Mouse (Mus musculus): ENCODE measurements around the gene Nav2. TPM values are rescaled to one million over a fixed set of nuclear protein-coding genes. Genes with fewer than 3 reads are reported as not detected.
A peak's percentile ranks its signal among the peaks of the same experiment; 100 is the strongest.

Nav2 gene
- polyA plus RNA-seq, 1 experiment from 2014 or later = 25.6 TPM

DNA sequence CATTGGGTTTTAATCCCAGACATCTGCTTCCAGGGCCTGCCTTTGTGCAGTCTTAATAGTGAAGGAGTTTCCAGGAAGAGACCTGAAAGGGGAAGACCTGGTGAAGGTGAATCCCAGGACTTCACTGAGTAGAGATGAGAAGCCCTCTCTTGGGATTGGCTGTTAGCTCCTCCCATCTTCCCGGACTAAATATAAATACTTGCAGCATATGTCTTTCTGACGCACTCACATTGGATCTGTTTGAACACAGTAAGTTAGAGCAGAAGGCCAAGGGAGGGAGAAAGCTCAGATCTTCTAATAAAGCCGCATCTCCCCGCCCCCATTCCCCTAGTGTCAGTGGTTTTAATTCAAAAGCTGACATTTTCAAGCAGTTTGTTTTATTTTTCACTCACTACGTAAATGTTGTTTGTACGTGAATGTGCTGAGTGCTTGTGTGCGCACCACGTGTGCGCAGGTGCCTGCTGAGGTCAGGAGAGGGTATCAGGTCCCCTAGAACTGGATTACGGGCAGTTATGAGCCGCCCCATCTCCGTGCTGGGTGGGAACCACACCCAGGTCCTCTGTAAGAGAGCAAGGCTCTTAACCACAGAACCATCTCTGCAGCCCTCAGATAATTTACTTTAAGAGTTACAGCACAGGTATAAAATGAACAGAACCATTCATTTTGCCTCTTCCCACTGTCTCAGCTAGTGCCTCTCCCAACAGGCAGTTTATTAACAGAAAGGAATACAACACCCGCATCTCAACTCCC, 365.6 kb downstream of the Nav2 start:
- no peak for DNase-seq (ENCODE audit: low spot score)
- no peak overlapping the region for H3K4me3 ChIP-seq
- peaks cover 12% of the 10 kb centered on the region for H3K27me3 ChIP-seq (ENCODE audit: insufficient read depth, poor library complexity, severe bottlenecking)
- WGBS = 89% methylated on average over 13 of the region's 13 CpGs
- peaks cover 13% of the 10 kb centered on the region for H3K4me1 ChIP-seq (replicated peaks)
- no peaks in the 10 kb centered on the region for H3K36me3 ChIP-seq
- no peak overlapping the region for H3K27ac ChIP-seq
- H3K9me3 ChIP-seq = no peaks in the 10 kb centered on the region

- DNase-seq (ENCODE audit: low spot score) = no peak
- no peaks in the 10 kb centered on the region for H3K9me3 ChIP-seq
- H3K27ac ChIP-seq = no peak overlapping the region
- 85% methylated on average over 8 of the region's 8 CpGs for WGBS
- peaks cover 13% of the 10 kb centered on the region for H3K4me1 ChIP-seq (replicated peaks)
- no peaks in the 10 kb centered on the region for H3K36me3 ChIP-seq
- H3K27me3 ChIP-seq (ENCODE audit: insufficient read depth, poor library complexity, severe bottlenecking) = peaks cover 12% of the 10 kb centered on the region
- no peak overlapping the region for H3K4me3 ChIP-seq
Observed at GRCm38 (mm10) chr7:49274676-49275075, 366.2 kb downstream of the Nav2 start.

- no peak overlapping the region for H3K4me3 ChIP-seq
- H3K27me3 ChIP-seq (ENCODE audit: insufficient read depth, poor library complexity, severe bottlenecking) = peaks cover 12% of the 10 kb centered on the region
- no peak for DNase-seq (ENCODE audit: low spot score)
- peaks cover 13% of the 10 kb centered on the region for H3K4me1 ChIP-seq (replicated peaks)
- peak overlapping the region; percentile 23; the same call in 1 of the 2 replicates for H3K27ac ChIP-seq
- 86% methylated on average over 8 of the region's 8 CpGs for WGBS
- H3K9me3 ChIP-seq = no peaks in the 10 kb centered on the region
- H3K36me3 ChIP-seq = no peaks in the 10 kb centered on the region
Observed at GRCm38 (mm10) chr7:49276163-49276562, 367.6 kb downstream of the Nav2 start.

- Histone ChIP-seq H3K9me3 (no peaks in the 10 kb centered on the region), H3K4me1 (replicated peaks) (peaks cover 9% of the 10 kb centered on the region), H3K4me3 (no peak overlapping the region), H3K36me3 (no peaks in the 10 kb centered on the region), H3K27ac (no peak overlapping the region), H3K27me3 (ENCODE audit: insufficient read depth, poor library complexity, severe bottlenecking) (peaks cover 8% of the 10 kb centered on the region)
- WGBS = 88% methylated on average over 4 of the region's 4 CpGs
- no peak for DNase-seq (ENCODE audit: low spot score)
Observed at GRCm38 (mm10) chr7:49277685-49278084, 369.2 kb downstream of the Nav2 start.

DNA sequence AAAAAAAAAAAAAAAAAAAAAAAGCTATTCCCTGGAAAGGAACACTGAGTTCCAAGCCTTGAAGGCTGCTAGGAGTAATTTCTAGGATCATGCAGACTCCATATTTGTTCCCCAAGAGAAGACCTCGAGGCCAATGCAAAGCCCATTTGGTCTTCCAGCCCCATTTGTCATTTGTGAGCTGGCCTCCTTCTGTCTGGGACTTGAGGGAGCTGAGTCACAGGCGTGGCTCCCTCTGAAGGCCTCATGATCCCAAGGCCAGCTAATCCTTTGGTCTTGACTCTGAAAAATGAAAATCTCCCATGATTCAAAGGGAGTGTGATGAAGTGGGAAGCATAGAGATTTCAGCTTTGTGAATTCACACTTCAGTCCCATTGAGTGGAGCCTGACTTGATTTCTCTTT, 370.0 kb downstream of the Nav2 start:
- H3K9me3 ChIP-seq = no peaks in the 10 kb centered on the region
- H3K27me3 ChIP-seq (ENCODE audit: insufficient read depth, poor library complexity, severe bottlenecking) = peaks cover 5% of the 10 kb centered on the region
- no peaks in the 10 kb centered on the region for H3K36me3 ChIP-seq
- 74% methylated on average over 2 of the region's 2 CpGs for WGBS
- DNase-seq (ENCODE audit: low spot score) = no peak
- no peak overlapping the region for H3K4me3 ChIP-seq
- H3K27ac ChIP-seq = no peak overlapping the region
- H3K4me1 ChIP-seq (replicated peaks) = peaks cover 4% of the 10 kb centered on the region; the same call in 1 of the 2 replicates

GRCm38 (mm10) chr7:49280427-49280826, 371.9 kb downstream of the Nav2 start:
- H3K9me3 ChIP-seq = no peaks in the 10 kb centered on the region
- DNase-seq (ENCODE audit: low spot score) = no peak
- WGBS = 95% methylated on average over 5 of the region's 5 CpGs
- H3K36me3 ChIP-seq = no peaks in the 10 kb centered on the region
- peaks cover 10% of the 10 kb centered on the region; the same call in 1 of the 2 replicates for H3K4me1 ChIP-seq (replicated peaks)
- no peaks in the 10 kb centered on the region for H3K27me3 ChIP-seq (ENCODE audit: insufficient read depth, poor library complexity, severe bottlenecking)
- no peak overlapping the region for H3K27ac ChIP-seq
- no peak overlapping the region for H3K4me3 ChIP-seq

DNA sequence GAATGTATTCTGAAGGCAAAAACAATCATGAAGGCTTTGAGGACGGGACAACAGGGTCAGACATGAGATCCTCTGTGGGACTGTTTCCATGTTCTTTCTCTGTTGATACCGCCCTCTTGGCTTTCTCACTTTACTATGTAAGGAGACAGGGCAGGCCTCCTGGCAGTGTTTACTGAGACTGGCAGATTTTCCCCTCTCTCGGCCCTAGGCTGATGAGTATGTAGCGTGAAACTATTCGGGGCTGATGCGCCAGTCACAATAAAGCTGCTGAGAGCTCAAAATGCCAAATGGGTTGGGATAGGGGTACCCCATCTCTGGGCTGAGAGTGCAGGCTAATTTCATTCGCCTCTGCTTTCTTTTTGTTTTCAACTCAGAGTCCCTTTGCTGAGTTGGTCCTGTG, 373.9 kb downstream of the Nav2 start:
- H3K27me3 ChIP-seq (ENCODE audit: insufficient read depth, poor library complexity, severe bottlenecking) = no peaks in the 10 kb centered on the region
- no peak overlapping the region for H3K27ac ChIP-seq
- no peak overlapping the region for H3K4me3 ChIP-seq
- 88% methylated on average over 7 of the region's 7 CpGs for WGBS
- no peaks in the 10 kb centered on the region for H3K9me3 ChIP-seq
- DNase-seq (ENCODE audit: low spot score) = no peak
- H3K4me1 ChIP-seq (replicated peaks) = 0 out of 2 replicates have a peak, but pooled peaks cover 6% of the 10 kb centered on the region
- H3K36me3 ChIP-seq = no peaks in the 10 kb centered on the region

GRCm38 (mm10) chr7:49283507-49284361, 375.2 kb downstream of the Nav2 start:
- H3K4me3 ChIP-seq = no peak overlapping the region
- H3K36me3 ChIP-seq = no peaks in the 10 kb centered on the region
- H3K27ac ChIP-seq = no peak overlapping the region
- H3K27me3 ChIP-seq (ENCODE audit: insufficient read depth, poor library complexity, severe bottlenecking) = no peaks in the 10 kb centered on the region
- 76% methylated on average over 11 of the region's 11 CpGs for WGBS
- peaks cover 18% of the 10 kb centered on the region for H3K4me1 ChIP-seq (replicated peaks)
- DNase-seq (ENCODE audit: low spot score) = no peak
- no peaks in the 10 kb centered on the region for H3K9me3 ChIP-seq

DNA sequence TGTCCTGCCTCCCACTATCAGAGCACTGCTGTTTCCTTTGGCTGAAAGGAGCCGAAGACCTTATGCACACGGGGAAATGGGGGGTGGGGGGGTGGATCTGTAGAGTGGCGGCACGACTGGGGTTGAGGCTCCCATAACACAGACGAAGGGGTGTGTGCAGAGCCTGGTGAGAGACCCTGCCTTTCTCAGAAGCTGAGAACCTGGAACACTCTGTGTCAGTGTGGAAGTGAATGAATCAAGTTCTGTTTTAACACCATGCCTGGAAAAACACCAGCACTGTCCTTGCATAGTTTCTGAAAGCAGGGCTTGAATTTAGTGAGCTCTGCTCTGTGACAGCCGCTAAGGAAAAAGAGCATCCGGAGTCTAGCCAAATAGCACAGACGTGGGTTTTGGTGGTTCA, 379.7 kb downstream of the Nav2 start:
- Histone ChIP-seq H3K27ac (0 out of 2 replicates have a peak overlapping the region, but pooled peaks have one; percentile 4), H3K27me3 (ENCODE audit: insufficient read depth, poor library complexity, severe bottlenecking) (no peaks in the 10 kb centered on the region), H3K9me3 (no peaks in the 10 kb centered on the region), H3K4me3 (no peak overlapping the region), H3K4me1 (replicated peaks) (peaks cover 23% of the 10 kb centered on the region), H3K36me3 (no peaks in the 10 kb centered on the region)
- 70% methylated on average over 8 of the region's 8 CpGs for WGBS
- no peak for DNase-seq (ENCODE audit: low spot score)

- H3K4me1 ChIP-seq (replicated peaks) = peaks cover 17% of the 10 kb centered on the region
- H3K4me3 ChIP-seq = no peak overlapping the region
- 90% methylated on average over 4 of the region's 4 CpGs for WGBS
- no peak overlapping the region for H3K27ac ChIP-seq
- H3K9me3 ChIP-seq = no peaks in the 10 kb centered on the region
- H3K27me3 ChIP-seq (ENCODE audit: insufficient read depth, poor library complexity, severe bottlenecking) = no peaks in the 10 kb centered on the region
- no peak for DNase-seq (ENCODE audit: low spot score)
- H3K36me3 ChIP-seq = no peaks in the 10 kb centered on the region
Observed at GRCm38 (mm10) chr7:49290308-49290707, 381.8 kb downstream of the Nav2 start.

GRCm38 (mm10) chr7:49291208-49291892, 382.8 kb downstream of the Nav2 start:
- peaks cover 17% of the 10 kb centered on the region for H3K4me1 ChIP-seq (replicated peaks)
- H3K9me3 ChIP-seq = no peaks in the 10 kb centered on the region
- H3K27me3 ChIP-seq (ENCODE audit: insufficient read depth, poor library complexity, severe bottlenecking) = no peaks in the 10 kb centered on the region
- no peak for DNase-seq (ENCODE audit: low spot score)
- WGBS = 94% methylated on average over 8 of the region's 8 CpGs
- no peak overlapping the region for H3K4me3 ChIP-seq
- no peaks in the 10 kb centered on the region for H3K36me3 ChIP-seq
- H3K27ac ChIP-seq = no peak overlapping the region

DNA sequence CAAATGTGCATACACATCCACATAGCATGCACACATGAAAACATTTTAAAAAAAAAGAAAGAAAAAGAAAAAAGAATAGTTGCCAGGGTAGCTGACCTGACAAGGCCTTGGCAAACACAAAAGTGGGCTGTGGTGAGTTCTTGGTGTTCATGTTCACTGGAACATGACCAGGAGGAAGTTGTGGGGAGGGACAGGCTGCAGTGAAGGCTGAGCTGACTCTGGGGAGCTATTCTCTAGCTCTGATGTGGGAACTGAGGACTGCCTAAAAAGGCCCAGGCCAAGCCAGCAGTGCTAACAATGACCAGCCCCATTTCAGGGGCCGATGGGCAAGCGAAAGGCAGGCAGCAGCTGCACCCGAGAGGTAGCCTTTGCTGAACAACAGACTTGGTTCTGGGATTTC, 388.6 kb downstream of the Nav2 start:
- no peak for DNase-seq (ENCODE audit: low spot score)
- WGBS = 52% methylated on average over 3 of the region's 3 CpGs
- H3K27ac ChIP-seq = no peak overlapping the region; the same call in 1 of the 2 replicates

More for the DNA sequence above, 388.6 kb downstream of the Nav2 start:
- no peak overlapping the region for H3K4me3 ChIP-seq
- no peaks in the 10 kb centered on the region for H3K9me3 ChIP-seq
- peaks cover 11% of the 10 kb centered on the region for H3K27me3 ChIP-seq (ENCODE audit: insufficient read depth, poor library complexity, severe bottlenecking)
- H3K36me3 ChIP-seq = no peaks in the 10 kb centered on the region
- peaks cover 35% of the 10 kb centered on the region for H3K4me1 ChIP-seq (replicated peaks)

Data from hindbrain, embryonic 10.5 days (tissue).